Comparison of ENCODE assay signal across 9 mouse cellular contexts in genomic region chr14:121445194-121445593, GRCm38 (mm10). TPM values are rescaled to one million over a fixed set of nuclear protein-coding genes. Genes with fewer than 3 reads are reported as not detected.
DNase-seq lines count a peak whose midpoint lies in the region; ATAC-seq and TF ChIP-seq lines count a peak whose summit lies in the region.
"Had no signal": no experiment of that assay in that cellular context is flagged by ENCODE, and none has a peak within 500 bp of the region (broad histone marks: within the 10 kb centered on the region; RNA-seq: fewer than 3 reads in every experiment).

No protein-coding gene starts in this region.

- intact Hi-C loops in left cerebral cortex, adult 2 months (cut with DNase I): no loop called here
- intact Hi-C loops in left cerebral cortex, postnatal 36 days (cut with DNase I): no loop called here

- 19% methylated on average over 8 of the region's 8 CpGs for WGBS in forebrain, postnatal 0 days
- 12% methylated on average over 8 of the region's 8 CpGs for WGBS in intestine, embryonic 14.5 days
- WGBS in liver, embryonic 12.5 days (ENCODE audit: insufficient replicate concordance): 18% methylated on average over 8 of the region's 8 CpGs

- ATAC-seq in forebrain, postnatal 0 days: peak; percentile 73
- ATAC-seq in intestine, embryonic 14.5 days (replicated peaks; ENCODE audit: low FRiP score, low TSS enrichment, low read depth): peak; percentile 71; the same call in 1 of the 2 replicates
- ATAC-seq in liver, embryonic 12.5 days: peak; percentile 22; the same call in 1 of the 2 replicates

- peak; percentile 70 for TF ChIP-seq CTCF in left cerebral cortex, adult 2 months (IDR thresholded peaks at IDR 0.05)
- peak; percentile 62 for TF ChIP-seq CTCF in forebrain, postnatal 0 days (IDR thresholded peaks at IDR 0.05; ENCODE audit: low read depth)

- H3K4me2 ChIP-seq in forebrain, postnatal 0 days (ENCODE audit: low read depth): no peak overlapping the region
- no peak overlapping the region for H3K4me2 ChIP-seq in intestine, embryonic 14.5 days (ENCODE audit: low read length)
- H3K4me2 ChIP-seq in liver, embryonic 12.5 days: no peak overlapping the region
- H3K4me2 ChIP-seq: stomach, embryonic 15.5 days had no signal

- no peak overlapping the region for H3K4me3 ChIP-seq in left cerebral cortex, adult 2 months
- H3K4me3 ChIP-seq in forebrain, postnatal 0 days (ENCODE audit: low read depth, low read length): no peak overlapping the region
- no peak overlapping the region for H3K4me3 ChIP-seq in intestine, embryonic 14.5 days (ENCODE audit: low read depth, low read length)
- H3K4me3 ChIP-seq in liver, embryonic 12.5 days: no peak overlapping the region
- H3K4me3 ChIP-seq: stomach, embryonic 15.5 days had no signal

- no peaks in the 10 kb centered on the region for H3K9me3 ChIP-seq in forebrain, postnatal 0 days (ENCODE audit: low read length)
- no peaks in the 10 kb centered on the region for H3K9me3 ChIP-seq in intestine, embryonic 14.5 days (ENCODE audit: control insufficient read depth, low read length)
- no peaks in the 10 kb centered on the region for H3K9me3 ChIP-seq in liver, embryonic 12.5 days (replicated peaks)
- H3K9me3 ChIP-seq: stomach, embryonic 15.5 days had no signal

- no peaks in the 10 kb centered on the region for H3K36me3 ChIP-seq in forebrain, postnatal 0 days (ENCODE audit: insufficient read depth)
- H3K36me3 ChIP-seq in intestine, embryonic 14.5 days (ENCODE audit: control insufficient read depth, insufficient read depth, low read length): no peaks in the 10 kb centered on the region
- H3K36me3 ChIP-seq in liver, embryonic 12.5 days: no peaks in the 10 kb centered on the region
- H3K36me3 ChIP-seq: stomach, embryonic 15.5 days had no signal

- H3K9ac ChIP-seq in forebrain, postnatal 0 days: no peak overlapping the region
- no peak overlapping the region for H3K9ac ChIP-seq in intestine, embryonic 14.5 days (ENCODE audit: low read length)
- no peak overlapping the region for H3K9ac ChIP-seq in liver, embryonic 12.5 days
- H3K9ac ChIP-seq: stomach, embryonic 15.5 days had no signal

- peak; percentile 17 to 44 for DNase-seq in left cerebral cortex, adult 2 months (ENCODE audit: extremely low spot score in 1 of 2, low spot score in 2 of 2)
- no peak for DNase-seq in left cerebral cortex, postnatal 36 days (ENCODE audit: low spot score in 2 of 2)
- DNase-seq in adrenal gland, postnatal 36 days: peak; percentile 78 to 87
- peak; percentile 38 for DNase-seq in forebrain, postnatal 0 days
- DNase-seq in intestine, embryonic 14.5 days (ENCODE audit: low spot score): peak; percentile 89
- DNase-seq in natural killer cell, adult 2 months (ENCODE audit: low spot score in 2 of 2): peak; percentile 52 to 64
- DNase-seq in thymus, adult 18-20 months: peak; percentile 21 to 43

- no peak overlapping the region for H3K27ac ChIP-seq in left cerebral cortex, adult 2 months
- H3K27ac ChIP-seq in forebrain, postnatal 0 days (ENCODE audit: low read depth, low read length): no peak overlapping the region
- no peak overlapping the region for H3K27ac ChIP-seq in intestine, embryonic 14.5 days (ENCODE audit: low read depth)
- no peak overlapping the region for H3K27ac ChIP-seq in liver, embryonic 12.5 days
- H3K27ac ChIP-seq: stomach, embryonic 15.5 days had no signal

- no peaks in the 10 kb centered on the region for H3K27me3 ChIP-seq in forebrain, postnatal 0 days (ENCODE audit: insufficient read depth, low read length)
- H3K27me3 ChIP-seq in intestine, embryonic 14.5 days (replicated peaks; ENCODE audit: control insufficient read depth, insufficient read depth, low read length): no peaks in the 10 kb centered on the region
- no peaks in the 10 kb centered on the region; the same call in 1 of the 2 replicates for H3K27me3 ChIP-seq in liver, embryonic 12.5 days (replicated peaks)
- H3K27me3 ChIP-seq: stomach, embryonic 15.5 days had no signal

- no peaks in the 10 kb centered on the region for H3K4me1 ChIP-seq in forebrain, postnatal 0 days (ENCODE audit: insufficient read depth)
- H3K4me1 ChIP-seq in intestine, embryonic 14.5 days (replicated peaks; ENCODE audit: control insufficient read depth, insufficient read depth, low read length): no peaks in the 10 kb centered on the region
- H3K4me1 ChIP-seq in liver, embryonic 12.5 days: peaks cover 32% of the 10 kb centered on the region
- H3K4me1 ChIP-seq: stomach, embryonic 15.5 days had no signal

RNA-seq across cellular contexts. Expression of gene Slc15a1, which starts 59.9 kb away (rescaled TPM):
- not detected for total RNA-seq in left cerebral cortex, adult 2 months (2021)
- not detected for total RNA-seq in left cerebral cortex, postnatal 36 days (2021)
- total RNA-seq in adrenal gland, postnatal 36 days (2021): not detected
- 0.38 TPM in 1 of 2 replicates, not detected in the other for total RNA-seq in forebrain, postnatal 0 days (2014; rRNA removed)
- polyA plus RNA-seq in forebrain, postnatal 0 days (2015; fragmentation: Nextera tagmentation; extraction: Ambion mirVana): 0.09 and 0.18 TPM in 2 replicates
- polyA plus RNA-seq in intestine, embryonic 14.5 days (2014; fragmentation: Nextera tagmentation; extraction: Ambion mirVana): 0.39 and 0.89 TPM in 2 replicates
- not detected in 2 replicates for polyA plus RNA-seq in liver, embryonic 12.5 days (2016; fragmentation: Nextera tagmentation; extraction: Ambion mirVana)

Comparison
In these comparisons a context has a peak if more than half of its experiments do, and no peak if none do; other contexts are left out.
1. DNase-seq: peak in left cerebral cortex, adult 2 months (2 of 2), adrenal gland, postnatal 36 days (2 of 2), forebrain, postnatal 0 days (single experiment), intestine, embryonic 14.5 days (single experiment), natural killer cell, adult 2 months (2 of 2) and thymus, adult 18-20 months (2 of 2); none in left cerebral cortex, postnatal 36 days (0 of 2).
2. ATAC-seq: peak in every context shown above with its lines; median percentile 73 in forebrain, postnatal 0 days; 71 in intestine, embryonic 14.5 days; 22 in liver, embryonic 12.5 days.